Mouse (Mus musculus) heart, embryonic 16.5 days (tissue): ENCODE data around the gene Cracr2b. TPM values are rescaled to one million over a fixed set of nuclear protein-coding genes. Genes with fewer than 3 reads are reported as not detected.

ENCODE experiments used
- ATAC-seq: fragments of 200-750 bp; cut with Nextera tagmentation; replicated peaks from 2 replicates; pipeline ENCODE4 v1.8.0; 2017; ENCODE audit warnings: moderate number of reproducible peaks; ENCODE audit not compliant: insufficient read depth, low FRiP score; ENCODE audit errors: extremely low read depth
- H3K27ac ChIP-seq: fragments of 300-500 bp; sonication (generic); 2 replicates; pipeline ENCODE4 v1.5.1; 2014; ENCODE audit warnings: mild to moderate bottlenecking, low read length, control low read depth, moderate library complexity
- H3K27me3 ChIP-seq: fragments of 300-500 bp; sonication (generic); 2 replicates; pipeline ENCODE4 v1.6.1; 2014; ENCODE audit warnings: low read length, mixed read lengths; ENCODE audit not compliant: control insufficient read depth, insufficient read depth
- H3K36me3 ChIP-seq: fragments of 300-500 bp; sonication (generic); 2 replicates; pipeline ENCODE4 v1.6.1; 2014; ENCODE audit not compliant: control insufficient read depth, insufficient read depth
- H3K4me1 ChIP-seq: fragments of 300-500 bp; sonication (generic); 2 replicates; pipeline ENCODE4 v1.6.1; 2014; ENCODE audit warnings: low read length, mixed read lengths; ENCODE audit not compliant: control insufficient read depth, insufficient read depth
- H3K4me2 ChIP-seq: fragments of 300-500 bp; sonication (generic); 2 replicates; pipeline ENCODE4 v1.6.1; 2014; ENCODE audit warnings: low read depth, mild to moderate bottlenecking, control low read depth, low read length
- H3K4me3 ChIP-seq: fragments of 300-500 bp; sonication (generic); 2 replicates; pipeline ENCODE4 v1.5.1; 2014; ENCODE audit warnings: mild to moderate bottlenecking, control low read depth, low read length
- H3K9ac ChIP-seq: fragments of 300-500 bp; sonication (generic); 2 replicates; pipeline ENCODE4 v1.6.1; 2014; ENCODE audit warnings: low read length, control low read depth
- H3K9me3 ChIP-seq: fragments of 300-500 bp; sonication (generic); replicated peaks from 2 replicates; pipeline ENCODE4 v1.6.1; 2016; ENCODE audit warnings: low read length; ENCODE audit not compliant: control insufficient read depth
- WGBS: fragments of 180-500 bp; shearing (Covaris S2); extraction: QIAGEN DNeasy Blood & Tissue Kit; methylation state at CpG from one replicate; pipeline ENCODE4 v1.1.7; 2014; 5-methylcytosine and 5-hydroxymethylcytosine counted together
- polyA plus RNA-seq: library from polyadenylated mRNA; unstranded; fragments of >200 nt; fragmentation: Nextera tagmentation; extraction: Ambion mirVana; gene quantifications from 2 replicates; pipeline ENCODE4 v1.2.1, GENCODE M21; 2015

The Cracr2b gene
- polyA plus RNA-seq, 1 experiment from 2014 or later, result 24.2 TPM

GRCm38 (mm10) chr7:141432741-141433516 is 28.0 kb upstream of the Cracr2b start:
- H3K4me1 ChIP-seq, result peaks cover 35% of the 10 kb centered on the region
- no peak overlapping the region for H3K4me3 ChIP-seq
- H3K9me3 ChIP-seq, result no peaks in the 10 kb centered on the region
- H3K27ac ChIP-seq, result no peak overlapping the region
- peaks cover 11% of the 10 kb centered on the region for H3K36me3 ChIP-seq
- no peak for ATAC-seq
- no peak overlapping the region for H3K4me2 ChIP-seq
- no peak overlapping the region for H3K9ac ChIP-seq
- 92% methylated on average over 6 of the region's 6 CpGs for whole genome bisulfite sequencing
- no peaks in the 10 kb centered on the region for H3K27me3 ChIP-seq

GRCm38 (mm10) chr7:141433517-141434400 is 27.1 kb upstream of the Cracr2b start:
- Histone ChIP-seq H3K36me3 (peaks cover 15% of the 10 kb centered on the region), H3K4me1 (peaks cover 32% of the 10 kb centered on the region), H3K4me3 (peak overlapping the region; percentile 64), H3K4me2 (peak overlapping the region; percentile 81), H3K9ac (peak overlapping the region; percentile 73), H3K27ac (0 out of 2 replicates have a peak overlapping the region, but pooled peaks have one; percentile 10), H3K27me3 (no peaks in the 10 kb centered on the region), H3K9me3 (no peaks in the 10 kb centered on the region)
- 73% methylated on average over 15 of the region's 15 CpGs for WGBS
- ATAC-seq, result no peak

GRCm38 (mm10) chr7:141434464-141434863 is 26.4 kb upstream of the Cracr2b start:
- H3K27ac ChIP-seq, result peak overlapping the region; percentile 19
- peaks cover 27% of the 10 kb centered on the region for H3K4me1 ChIP-seq
- H3K4me3 ChIP-seq, result peak overlapping the region; percentile 64
- H3K9ac ChIP-seq, result peak overlapping the region; percentile 73
- H3K4me2 ChIP-seq, result peak overlapping the region; percentile 81
- 16% methylated on average over 8 of the region's 8 CpGs for WGBS
- peaks cover 18% of the 10 kb centered on the region for H3K36me3 ChIP-seq
- H3K27me3 ChIP-seq, result no peaks in the 10 kb centered on the region
- ATAC-seq, result no peak
- no peaks in the 10 kb centered on the region for H3K9me3 ChIP-seq

GRCm38 (mm10) chr7:141435129-141435855 is 25.6 kb upstream of the Cracr2b start:
- H3K4me2 ChIP-seq, result peak overlapping the region; percentile 81
- no peaks in the 10 kb centered on the region for H3K27me3 ChIP-seq
- peak; percentile 43 for ATAC-seq
- WGBS, result 3% methylated on average over 17 of the region's 17 CpGs
- H3K36me3 ChIP-seq, result peaks cover 18% of the 10 kb centered on the region
- H3K9ac ChIP-seq, result peak overlapping the region; percentile 73
- peak overlapping the region; percentile 19 for H3K27ac ChIP-seq
- peaks cover 21% of the 10 kb centered on the region for H3K4me1 ChIP-seq
- no peaks in the 10 kb centered on the region for H3K9me3 ChIP-seq
- peak overlapping the region; percentile 64 for H3K4me3 ChIP-seq

- peaks cover 12% of the 10 kb centered on the region for H3K36me3 ChIP-seq
Measured at GRCm38 (mm10) chr7:141435856-141436522, 24.9 kb upstream of the Cracr2b start.

GRCm38 (mm10) chr7:141436523-141436892 is 24.4 kb upstream of the Cracr2b start:
- no peaks in the 10 kb centered on the region for H3K27me3 ChIP-seq
- H3K4me2 ChIP-seq, result peak overlapping the region; percentile 74
- no peak overlapping the region for H3K27ac ChIP-seq
- WGBS, result 70% methylated on average over 2 of the region's 2 CpGs
- H3K36me3 ChIP-seq, result peaks cover 10% of the 10 kb centered on the region
- H3K4me1 ChIP-seq, result peaks cover 27% of the 10 kb centered on the region
- no peaks in the 10 kb centered on the region for H3K9me3 ChIP-seq
- ATAC-seq, result no peak
- peak overlapping the region; percentile 74 for H3K4me3 ChIP-seq
- H3K9ac ChIP-seq, result peak overlapping the region; percentile 77

More at GRCm38 (mm10) chr7:141435856-141436522, 24.9 kb upstream of the Cracr2b start:
- no peak for ATAC-seq
- Histone ChIP-seq H3K4me1 (peaks cover 27% of the 10 kb centered on the region), H3K4me3 (no peak overlapping the region), H3K27ac (no peak overlapping the region), H3K27me3 (no peaks in the 10 kb centered on the region), H3K9ac (no peak overlapping the region), H3K4me2 (no peak overlapping the region), H3K9me3 (no peaks in the 10 kb centered on the region)
- 84% methylated on average over 9 of the region's 9 CpGs for WGBS

GRCm38 (mm10) chr7:141437178-141438120 is 23.4 kb upstream of the Cracr2b start, which contains the start of gene Slc25a22:
Gene Slc25a22 (minus strand): TSS chr7:141437892.
- Histone ChIP-seq H3K9ac (peak within 1 kb of the TSS; percentile 77), H3K4me3 (peak within 1 kb of the TSS; percentile 74), H3K4me2 (peak within 1 kb of the TSS; percentile 74), H3K36me3 (peaks cover 12% of the 10 kb centered on the region), H3K27ac (peak within 1 kb of the TSS; percentile 58; the same call in 1 of the 2 replicates), H3K27me3 (no peaks in the 10 kb centered on the region), H3K9me3 (no peaks in the 10 kb centered on the region), H3K4me1 (peaks cover 29% of the 10 kb centered on the region)
- ATAC-seq, result peak; percentile 81
- WGBS, result 6% methylated on average over 53 of the region's 53 CpGs
